Mouse (Mus musculus) megakaryocyte, embryonic 14.5 days (primary cell): Measurements from ENCODE around the gene Src.

ENCODE experiments used
- FLI1 ChIP-seq: IDR thresholded peaks from 2 replicates; pipeline ENCODE4 v1.6.1; 2012; ENCODE audit warnings: low read length, inconsistent platforms, mixed read lengths
- GATA1 ChIP-seq: IDR thresholded peaks from 3 replicates; pipeline ENCODE4 v1.6.1; 2012; ENCODE audit warnings: mixed read lengths, low read length, inconsistent platforms, borderline replicate concordance

DNA sequence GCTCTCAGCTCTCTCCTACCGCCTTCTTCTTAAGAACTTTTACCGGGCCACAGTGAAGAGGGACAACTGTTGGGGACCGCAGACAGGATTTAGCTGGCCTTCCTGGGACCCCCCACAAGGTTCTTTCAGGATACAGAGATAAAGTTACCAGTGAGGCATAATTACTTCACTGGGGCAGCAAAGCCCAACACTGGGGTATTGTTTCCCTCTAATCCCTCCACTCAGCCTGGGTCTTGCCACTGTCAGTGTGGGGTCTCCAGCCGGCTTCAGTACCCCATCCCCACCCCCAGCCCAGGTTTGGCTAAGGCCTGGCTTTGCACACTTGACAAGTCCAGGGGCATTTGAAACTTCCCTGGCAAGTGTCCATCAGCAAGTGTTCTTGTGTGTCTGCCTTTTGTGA, 96.1 kb downstream of the Src start:
- TF ChIP-seq GATA1 = no peak
- TF ChIP-seq FLI1 = no peak
